Mouse (Mus musculus): Measurements from ENCODE around the gene Csrnp2. TPM values are rescaled to one million over a fixed set of nuclear protein-coding genes. Genes with fewer than 3 reads are reported as not detected.

Csrnp2 gene
- total RNA-seq, 2 experiments from 2014 or later: 1.9 to 2.9 TPM

- DNase-seq: no peak
- intact Hi-C loops (cut with DNase I; ENCODE audit: low total_unique reads): no loop called here
These were observed 46.7 kb downstream of the Csrnp2 start for GRCm38 (mm10) chr15:100448572-100448971.

- intact Hi-C loops (cut with DNase I; ENCODE audit: low total_unique reads): no loop called here
- DNase-seq: no peak
These were observed 48.4 kb downstream of the Csrnp2 start for GRCm38 (mm10) chr15:100446887-100447286.

- peak; percentile 86 for DNase-seq
- intact Hi-C loops (cut with DNase I; ENCODE audit: low total_unique reads): no loop called here
These were observed 52.0 kb downstream of the Csrnp2 start for GRCm38 (mm10) chr15:100443126-100443922.

GRCm38 (mm10) chr15:100436518-100436917, 58.8 kb downstream of the Csrnp2 start:
- no peak for DNase-seq
- intact Hi-C loops (cut with DNase I; ENCODE audit: low total_unique reads): no loop called here

- DNase-seq: no peak
- intact Hi-C loops (cut with DNase I; ENCODE audit: low total_unique reads): no loop called here
These were observed 59.2 kb downstream of the Csrnp2 start for GRCm38 (mm10) chr15:100436112-100436511.

- intact Hi-C loops (cut with DNase I; ENCODE audit: low total_unique reads): no loop called here
These were observed 62.1 kb downstream of the Csrnp2 start for GRCm38 (mm10) chr15:100433234-100433633.

GRCm38 (mm10) chr15:100429959-100430565, 65.2 kb downstream of the Csrnp2 start:
- no peak for DNase-seq
- intact Hi-C loops (cut with DNase I; ENCODE audit: low total_unique reads): no loop called here

More at GRCm38 (mm10) chr15:100433234-100433633, 62.1 kb downstream of the Csrnp2 start:
- no peak for DNase-seq

Other genes starting within 250 kb of the Csrnp2 start
- gene Tmprss12, start 214.7 kb downstream of the Csrnp2 start, total RNA-seq (2021): not detected
- gene Mettl7a1, start 191.3 kb downstream of the Csrnp2 start, total RNA-seq (2021): 10 to 100 TPM; 18.5 to 23.0 TPM
- gene Mettl7a3, start 160.6 kb downstream of the Csrnp2 start, total RNA-seq (2021): under 1 TPM in 1 of 2 experiments, not detected in 1; 0.21 TPM
- gene Methig1, start 142.3 kb downstream of the Csrnp2 start, total RNA-seq (2021): not detected
- gene Mettl7a2, start 142.3 kb downstream of the Csrnp2 start, total RNA-seq (2021): under 1 TPM; 0.49 TPM
- not detected for gene Higd1c, start 130.9 kb downstream of the Csrnp2 start, total RNA-seq (2021)
- gene Gm5475, start 73.3 kb downstream of the Csrnp2 start, total RNA-seq (2021): not detected
- 10 to 100 TPM; 32.3 to 34.8 TPM for gene Slc11a2, start 70.4 kb downstream of the Csrnp2 start, total RNA-seq (2021)
- gene Letmd1, start 26.5 kb downstream of the Csrnp2 start, total RNA-seq (2021): 10 to 100 TPM in 1 of 2 experiments, 1 to 10 TPM in 1; 9.2 to 10.5 TPM
- gene Tfcp2, start 56.5 kb upstream of the Csrnp2 start, total RNA-seq (2021): 10 to 100 TPM in 1 of 2 experiments, 1 to 10 TPM in 1; 9.6 to 11.6 TPM
- 1 to 10 TPM; 7.6 to 9.7 TPM for gene Pou6f1, start 104.5 kb upstream of the Csrnp2 start, total RNA-seq (2021)
- gene Dazap2, start 119.9 kb upstream of the Csrnp2 start, total RNA-seq (2021): 10 to 100 TPM; 58.7 to 62.1 TPM
- gene Smagp, start 141.5 kb upstream of the Csrnp2 start, total RNA-seq (2021): 1 to 10 TPM; 6.0 to 6.4 TPM
- under 1 TPM; 0.53 to 0.89 TPM for gene Bin2, start 174.1 kb upstream of the Csrnp2 start, total RNA-seq (2021)
- gene Cela1, start 192.4 kb upstream of the Csrnp2 start, total RNA-seq (2021): not detected
- gene Galnt6, start 233.9 kb upstream of the Csrnp2 start, total RNA-seq (2021): under 1 TPM; 0.18 to 0.33 TPM

Data from gastrocnemius, postnatal 14 days (tissue).